Mouse (Mus musculus): ENCODE results near the gene Rpl23a. TPM values are rescaled to one million over a fixed set of nuclear protein-coding genes. Genes with fewer than 3 reads are reported as not detected.
"Not testable (repeated sequence)": the region's sequence is repeated elsewhere in the genome, so short reads cannot be mapped to it uniquely, and the experiment has no call there.

Gene Rpl23a
- polyA plus RNA-seq, 1 experiment, result 312 TPM

DNA sequence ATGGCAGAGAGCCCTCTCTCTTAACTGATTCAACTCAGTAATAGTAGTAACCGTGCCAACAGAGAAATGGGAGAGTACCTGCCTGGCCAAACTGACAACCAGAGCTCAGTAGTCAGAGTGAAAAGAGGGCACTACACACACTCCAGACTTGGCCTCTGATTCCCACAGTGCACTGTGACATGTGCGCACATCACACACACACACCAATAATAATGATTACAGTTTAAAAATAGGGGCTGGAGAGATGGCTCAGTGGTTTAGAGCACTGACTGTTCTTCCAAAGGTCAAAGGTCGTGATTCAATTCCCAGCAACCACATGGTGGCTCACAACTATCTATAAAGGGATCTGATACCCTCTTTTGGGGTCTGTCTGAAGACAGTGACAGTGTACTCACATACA is 45.4 kb downstream of the Rpl23a start:
- Histone ChIP-seq H3K36me3 (ENCODE audit: control insufficient read depth, insufficient read depth, low read length) (no peaks in the 10 kb centered on the region), H3K27me3 (ENCODE audit: control insufficient read depth, insufficient read depth, low read length) (no peaks in the 10 kb centered on the region), H3K4me3 (ENCODE audit: control insufficient read depth, insufficient read depth, low read length) (no peak overlapping the region), H3K4me1 (replicated peaks; ENCODE audit: control insufficient read depth, insufficient read depth, low read length) (no peaks in the 10 kb centered on the region), H3K27ac (ENCODE audit: control insufficient read depth, insufficient read depth, low read length) (no peak overlapping the region)
- DNase-seq, result no peak
- no peak for TF ChIP-seq CTCF (IDR thresholded peaks at IDR 0.05; ENCODE audit: borderline replicate concordance, control insufficient read depth, extremely low read depth, insufficient read depth, low read length, poor library complexity)
- TF ChIP-seq POLR2A (IDR thresholded peaks at IDR 0.05; ENCODE audit: control insufficient read depth, extremely low read depth, insufficient read depth, low read length, poor library complexity), result no peak
- WGBS, result 93% methylated on average over 3 of the region's 3 CpGs

DNA sequence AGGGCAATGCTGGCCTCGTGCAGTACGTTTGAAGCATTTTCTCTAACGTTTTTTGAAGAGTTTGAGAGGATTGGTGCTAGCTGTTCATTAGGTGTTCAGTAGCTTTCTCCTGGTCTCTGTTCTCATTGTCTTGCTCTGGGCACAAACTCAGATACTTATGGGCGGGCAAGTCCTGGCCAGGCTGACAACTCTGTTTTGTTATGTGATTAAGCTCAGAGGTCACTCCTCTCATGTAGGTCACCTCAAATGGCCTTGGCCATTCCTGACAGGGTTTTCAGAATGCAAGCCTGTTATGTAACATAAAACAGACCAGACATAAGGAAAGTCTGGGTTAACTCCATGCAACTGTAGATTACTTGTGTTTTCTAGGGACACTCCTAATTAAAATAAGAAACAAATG is 45.8 kb downstream of the Rpl23a start:
- no peak overlapping the region for H3K27ac ChIP-seq (ENCODE audit: control insufficient read depth, insufficient read depth, low read length)
- TF ChIP-seq POLR2A (IDR thresholded peaks at IDR 0.05; ENCODE audit: control insufficient read depth, extremely low read depth, insufficient read depth, low read length, poor library complexity) (no peak), CTCF (IDR thresholded peaks at IDR 0.05; ENCODE audit: borderline replicate concordance, control insufficient read depth, extremely low read depth, insufficient read depth, low read length, poor library complexity) (no peak)
- 96% methylated on average over 4 of the region's 4 CpGs for WGBS
- H3K36me3 ChIP-seq (ENCODE audit: control insufficient read depth, insufficient read depth, low read length), result no peaks in the 10 kb centered on the region
- H3K27me3 ChIP-seq (ENCODE audit: control insufficient read depth, insufficient read depth, low read length), result no peaks in the 10 kb centered on the region
- no peak overlapping the region for H3K4me3 ChIP-seq (ENCODE audit: control insufficient read depth, insufficient read depth, low read length)
- DNase-seq, result no peak
- H3K4me1 ChIP-seq (replicated peaks; ENCODE audit: control insufficient read depth, insufficient read depth, low read length), result no peaks in the 10 kb centered on the region

DNA sequence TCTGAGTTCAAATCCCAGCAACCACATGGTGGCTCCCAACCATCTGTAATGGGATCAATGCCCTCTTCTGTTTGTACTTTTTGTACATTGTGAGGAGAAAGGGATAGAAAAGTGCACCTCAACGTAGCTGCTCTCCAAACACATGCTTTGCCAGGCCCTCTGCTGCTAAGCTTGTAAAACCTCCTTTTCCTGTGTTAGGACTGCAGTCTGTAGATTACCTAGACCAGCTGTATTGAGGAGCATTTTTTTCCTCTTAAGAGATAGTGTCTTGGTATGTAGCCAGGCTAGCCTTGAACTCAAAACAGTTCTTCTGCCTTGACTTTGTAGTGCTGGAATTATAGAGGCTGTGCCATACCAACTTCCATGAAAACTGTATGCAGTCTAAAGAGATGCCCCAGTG is 47.3 kb downstream of the Rpl23a start:
- no peaks in the 10 kb centered on the region for H3K36me3 ChIP-seq (ENCODE audit: control insufficient read depth, insufficient read depth, low read length)
- no peak overlapping the region for H3K27ac ChIP-seq (ENCODE audit: control insufficient read depth, insufficient read depth, low read length)
- H3K27me3 ChIP-seq (ENCODE audit: control insufficient read depth, insufficient read depth, low read length), result no peaks in the 10 kb centered on the region
- no peaks in the 10 kb centered on the region for H3K4me1 ChIP-seq (replicated peaks; ENCODE audit: control insufficient read depth, insufficient read depth, low read length)
- WGBS, result 83% methylated on average over 1 of the region's 1 CpGs
- no peak for TF ChIP-seq POLR2A (IDR thresholded peaks at IDR 0.05; ENCODE audit: control insufficient read depth, extremely low read depth, insufficient read depth, low read length, poor library complexity)
- TF ChIP-seq CTCF (IDR thresholded peaks at IDR 0.05; ENCODE audit: borderline replicate concordance, control insufficient read depth, extremely low read depth, insufficient read depth, low read length, poor library complexity), result no peak
- no peak for DNase-seq
- no peak overlapping the region for H3K4me3 ChIP-seq (ENCODE audit: control insufficient read depth, insufficient read depth, low read length)

DNA sequence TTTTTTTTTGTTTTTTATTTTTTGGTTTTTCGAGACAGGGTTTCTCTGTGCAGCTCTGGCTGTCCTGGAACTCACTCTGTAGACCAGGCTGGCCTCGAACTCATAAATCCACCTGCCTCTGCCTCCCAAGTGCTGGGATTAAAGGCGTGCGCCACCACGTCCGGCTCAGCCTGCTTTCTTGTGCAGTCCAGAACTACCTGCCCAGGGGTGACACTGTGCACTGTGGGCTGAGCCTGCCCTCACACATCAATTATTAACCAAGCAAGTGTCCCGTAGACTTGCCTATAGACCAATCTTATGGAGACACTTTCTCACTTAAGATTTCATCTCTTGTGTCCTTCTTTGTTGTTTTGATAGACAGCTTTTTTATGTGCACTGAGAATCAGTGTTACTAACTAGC is 48.1 kb downstream of the Rpl23a start:
- not testable (repeated sequence) for H3K27ac ChIP-seq (ENCODE audit: control insufficient read depth, insufficient read depth, low read length); H3K4me3 ChIP-seq (ENCODE audit: control insufficient read depth, insufficient read depth, low read length); DNase-seq; H3K4me1 ChIP-seq (replicated peaks; ENCODE audit: control insufficient read depth, insufficient read depth, low read length); H3K36me3 ChIP-seq (ENCODE audit: control insufficient read depth, insufficient read depth, low read length); H3K27me3 ChIP-seq (ENCODE audit: control insufficient read depth, insufficient read depth, low read length)
- 93% methylated on average over 7 of the region's 7 CpGs for WGBS

DNA sequence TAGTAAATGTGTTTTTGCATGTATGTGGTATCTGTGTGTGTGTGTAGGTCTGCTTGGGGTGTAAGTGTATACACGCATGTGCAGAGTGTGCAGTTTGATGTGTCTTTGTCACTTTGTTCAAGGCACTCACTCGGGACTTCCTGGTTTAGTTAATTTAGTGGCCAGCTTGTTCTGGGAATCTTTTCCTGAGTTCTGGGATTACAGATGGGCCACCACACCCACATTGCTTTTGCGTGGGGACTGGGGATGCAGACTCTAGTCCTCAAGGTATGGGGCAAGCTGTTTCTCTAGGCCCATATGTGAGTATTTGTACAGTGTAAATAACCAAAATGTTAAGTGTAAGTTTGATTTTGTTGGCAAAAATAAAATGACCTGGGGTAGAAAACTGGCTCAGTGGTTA is 49.0 kb downstream of the Rpl23a start:
- TF ChIP-seq CTCF (IDR thresholded peaks at IDR 0.05; ENCODE audit: borderline replicate concordance, control insufficient read depth, extremely low read depth, insufficient read depth, low read length, poor library complexity) (no peak), POLR2A (IDR thresholded peaks at IDR 0.05; ENCODE audit: control insufficient read depth, extremely low read depth, insufficient read depth, low read length, poor library complexity) (no peak)

DNA sequence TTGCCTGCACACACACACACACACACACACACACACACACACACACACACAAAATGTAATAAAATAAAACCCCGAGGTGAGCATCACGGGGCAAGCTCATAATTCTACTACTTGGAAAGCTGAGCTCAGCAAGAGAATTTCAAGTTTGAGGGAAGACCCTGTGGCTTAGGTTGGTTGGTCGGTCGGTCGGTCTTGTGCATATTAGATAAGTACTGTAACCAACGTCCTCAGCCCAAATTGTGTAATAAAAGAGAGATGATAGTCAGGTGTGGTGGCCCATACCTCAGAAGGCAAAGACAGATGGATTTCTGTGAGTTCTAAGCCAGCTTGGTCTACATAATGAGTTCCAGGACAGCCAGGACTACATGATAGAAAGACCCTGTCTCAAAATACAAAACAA is 49.5 kb downstream of the Rpl23a start:
- TF ChIP-seq POLR2A (IDR thresholded peaks at IDR 0.05; ENCODE audit: control insufficient read depth, extremely low read depth, insufficient read depth, low read length, poor library complexity), result no peak
- TF ChIP-seq CTCF (IDR thresholded peaks at IDR 0.05; ENCODE audit: borderline replicate concordance, control insufficient read depth, extremely low read depth, insufficient read depth, low read length, poor library complexity), result no peak
- no peak for DNase-seq
- H3K4me3 ChIP-seq (ENCODE audit: control insufficient read depth, insufficient read depth, low read length), result no peak overlapping the region
- H3K27me3 ChIP-seq (ENCODE audit: control insufficient read depth, insufficient read depth, low read length), result no peaks in the 10 kb centered on the region
- no peak overlapping the region for H3K27ac ChIP-seq (ENCODE audit: control insufficient read depth, insufficient read depth, low read length)
- WGBS, result 90% methylated on average over 6 of the region's 6 CpGs
- no peaks in the 10 kb centered on the region for H3K4me1 ChIP-seq (replicated peaks; ENCODE audit: control insufficient read depth, insufficient read depth, low read length)
- no peaks in the 10 kb centered on the region for H3K36me3 ChIP-seq (ENCODE audit: control insufficient read depth, insufficient read depth, low read length)

More for the DNA sequence above, 49.0 kb downstream of the Rpl23a start:
- no peak for DNase-seq
- no peak overlapping the region for H3K4me3 ChIP-seq (ENCODE audit: control insufficient read depth, insufficient read depth, low read length)
- WGBS, result 90% methylated on average over 3 of the region's 3 CpGs
- H3K36me3 ChIP-seq (ENCODE audit: control insufficient read depth, insufficient read depth, low read length), result no peaks in the 10 kb centered on the region
- no peaks in the 10 kb centered on the region for H3K4me1 ChIP-seq (replicated peaks; ENCODE audit: control insufficient read depth, insufficient read depth, low read length)
- H3K27ac ChIP-seq (ENCODE audit: control insufficient read depth, insufficient read depth, low read length), result no peak overlapping the region
- no peaks in the 10 kb centered on the region for H3K27me3 ChIP-seq (ENCODE audit: control insufficient read depth, insufficient read depth, low read length)

Other genes with a start within 250 kb of the Rpl23a start
- gene Phf12, start 200.8 kb downstream of the Rpl23a start, polyA plus RNA-seq (2012; rRNA removed), result 151 and 160 TPM in 2 replicates
- 13.4 and 14.4 TPM in 2 replicates for gene Dhrs13, start 151.3 kb downstream of the Rpl23a start, polyA plus RNA-seq (2012; rRNA removed)
- 124 and 136 TPM in 2 replicates for gene Flot2, start 145.7 kb downstream of the Rpl23a start, polyA plus RNA-seq (2012; rRNA removed)
- 41.7 and 45.7 TPM in 2 replicates for gene Eral1, start 103.2 kb downstream of the Rpl23a start, polyA plus RNA-seq (2012; rRNA removed)
- 17.6 and 18.9 TPM in 2 replicates for gene Fam222b, start 88.9 kb downstream of the Rpl23a start, polyA plus RNA-seq (2012; rRNA removed)
- gene Traf4, start 18.0 kb downstream of the Rpl23a start, polyA plus RNA-seq (2012; rRNA removed), result 275 TPM in 2 replicates
- gene Nek8, start 6.9 kb downstream of the Rpl23a start, polyA plus RNA-seq (2012; rRNA removed), result 27.0 and 27.4 TPM in 2 replicates
- gene Tlcd1, start 6.9 kb downstream of the Rpl23a start, polyA plus RNA-seq (2012; rRNA removed), result 30.0 and 33.1 TPM in 2 replicates
- 15.4 and 18.5 TPM in 2 replicates for gene Rab34, start 4.8 kb upstream of the Rpl23a start, polyA plus RNA-seq (2012; rRNA removed)
- 0.23 and 0.66 TPM in 2 replicates for gene Proca1, start 9.8 kb upstream of the Rpl23a start, polyA plus RNA-seq (2012; rRNA removed)
- 95.9 and 132 TPM in 2 replicates for gene Sdf2, start 62.2 kb upstream of the Rpl23a start, polyA plus RNA-seq (2012; rRNA removed)
- 36.2 and 38.8 TPM in 2 replicates for gene Supt6, start 62.4 kb upstream of the Rpl23a start, polyA plus RNA-seq (2012; rRNA removed)
- 98.5 and 104 TPM in 2 replicates for gene 2610507B11Rik, start 78.2 kb upstream of the Rpl23a start, polyA plus RNA-seq (2012; rRNA removed)
- gene BC030499, start 107.3 kb upstream of the Rpl23a start, polyA plus RNA-seq (2012; rRNA removed), result 0.32 and 0.38 TPM in 2 replicates
- 46.1 and 52.7 TPM in 2 replicates for gene Spag5, start 117.9 kb upstream of the Rpl23a start, polyA plus RNA-seq (2012; rRNA removed)
- gene Aldoc, start 139.4 kb upstream of the Rpl23a start, polyA plus RNA-seq (2012; rRNA removed), result 2.4 and 3.0 TPM in 2 replicates
- gene Pigs, start 144.8 kb upstream of the Rpl23a start, polyA plus RNA-seq (2012; rRNA removed), result 88.3 and 95.0 TPM in 2 replicates
- gene Unc119, start 159.9 kb upstream of the Rpl23a start, polyA plus RNA-seq (2012; rRNA removed), result 31.1 and 42.0 TPM in 2 replicates
- 27.0 and 31.3 TPM in 2 replicates for gene Foxn1, start 203.0 kb upstream of the Rpl23a start, polyA plus RNA-seq (2012; rRNA removed)
- gene Slc13a2, start 238.6 kb upstream of the Rpl23a start, polyA plus RNA-seq (2012; rRNA removed), result 0.61 and 0.68 TPM in 2 replicates

Data from thymus, adult 2 months (tissue).